Comparison of ENCODE assay signal across 1 mouse cellular context in the genomic region with DNA sequence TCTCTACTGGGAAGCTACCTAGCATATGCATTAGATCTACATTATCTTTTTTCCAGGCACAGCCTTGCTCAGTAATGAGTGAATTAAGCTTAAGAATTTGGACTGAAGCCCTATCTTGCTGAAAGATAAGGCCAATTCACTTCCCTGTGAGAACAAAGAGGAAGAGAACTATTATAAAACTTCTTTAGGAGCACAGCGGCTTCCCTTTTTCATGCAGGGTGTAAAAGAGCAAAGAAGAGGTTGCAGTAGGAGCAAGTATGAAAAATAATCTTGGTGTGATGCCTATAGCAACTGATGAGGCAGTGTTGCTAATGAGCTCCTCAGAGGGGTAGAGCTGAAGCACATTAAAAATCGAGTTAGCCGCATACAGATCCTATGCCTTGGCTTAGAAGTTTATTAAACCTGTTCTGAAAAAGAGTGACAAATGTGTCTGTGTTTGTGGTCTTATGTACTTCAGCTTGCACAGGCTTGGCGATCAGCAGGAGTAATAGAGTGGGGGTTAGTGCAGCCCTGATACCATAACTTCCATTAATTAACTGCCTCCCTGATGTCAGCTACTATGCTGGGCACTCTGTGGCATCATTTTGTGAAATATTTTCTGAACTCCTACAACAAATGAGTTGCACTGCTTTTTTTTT.
TF ChIP-seq lines count a peak whose summit lies in the region.

No protein-coding gene starts in this region.

TF ChIP-seq in MEL, 35 proteins besides CTCF, POLR2A, EP300 and RAD21 (continued from another document):
- peak; percentile 57; the same call in 1 of the 2 replicates for TF ChIP-seq CHD2 (IDR thresholded peaks at IDR 0.05; ENCODE audit: low read length)
- peak; percentile 97 for TF ChIP-seq RCOR1 (IDR thresholded peaks at IDR 0.05; ENCODE audit: low read depth, low read length)
- no peak for TF ChIP-seq NRF1 (IDR thresholded peaks at IDR 0.05; ENCODE audit: insufficient read depth, low read depth, low read length, poor library complexity, severe bottlenecking)
- no peak for TF ChIP-seq GABPA (IDR thresholded peaks at IDR 0.05; ENCODE audit: low read depth, low read length)
- no peak for TF ChIP-seq ZMIZ1 (IDR thresholded peaks at IDR 0.05; ENCODE audit: low read depth, low read length)
- TF ChIP-seq E2F4 (IDR thresholded peaks at IDR 0.05; ENCODE audit: borderline replicate concordance, low read depth, low read length), result no peak
- TF ChIP-seq ZNF384 (IDR thresholded peaks at IDR 0.05; ENCODE audit: low read depth, low read length), result peak; percentile 90
- TF ChIP-seq GATA1 (IDR thresholded peaks at IDR 0.05; ENCODE audit: low read depth, low read length), result peak; percentile 99
- TF ChIP-seq KAT2A (conservative IDR thresholded peaks at IDR 0.05; ENCODE audit: low read depth, low read length), result no peak
- no peak for TF ChIP-seq MAZ (IDR thresholded peaks at IDR 0.05; ENCODE audit: low read depth, low read length)
- TF ChIP-seq TAL1 (IDR thresholded peaks at IDR 0.05; ENCODE audit: low read length), result no peak
- TF ChIP-seq MXI1 (IDR thresholded peaks at IDR 0.05; ENCODE audit: low read depth, low read length), result no peak
